Mouse (Mus musculus): ENCODE data around the gene Midn. TPM values are rescaled to one million over a fixed set of nuclear protein-coding genes. Genes with fewer than 3 reads are reported as not detected.
A peak's percentile ranks its signal among the peaks of the same experiment; 100 is the strongest.

Gene Midn
- total and polyA plus RNA-seq, 3 experiments, result 8.1 to 26.7 TPM; not detected in 1

GRCm38 (mm10) chr10:80171252-80171651, 23.2 kb downstream of the Midn start:
- DNase-seq (ENCODE audit: low read depth, low spot score), result no peak
- peaks cover 4 to 17% of the 10 kb centered on the region in 2 experiments; a peak in 3 of 4 replicates for H3K4me1 ChIP-seq (ENCODE audit: control insufficient read depth in 1 of 2, insufficient read depth in 2 of 2, low read length in 2 of 2)
- no peaks in the 10 kb centered on the region for H3K9me3 ChIP-seq (replicated peaks; ENCODE audit: insufficient read depth, low read length)
- peaks cover 0 to 16% of the 10 kb centered on the region in 2 experiments; a peak in 2 of 4 replicates for H3K36me3 ChIP-seq (ENCODE audit: control insufficient read depth in 1 of 2, insufficient read depth in 2 of 2, low read length in 2 of 2)
- H3K79me2 ChIP-seq (ENCODE audit: control insufficient read depth, insufficient read depth, low read length, poor library complexity), result peaks cover 12% of the 10 kb centered on the region; the same call in 1 of the 2 replicates
- no peak overlapping the region for H3K4me3 ChIP-seq (ENCODE audit: control insufficient read depth in 1 of 2, insufficient read depth in 1 of 2, low read depth in 2 of 2, low read length in 2 of 2)
- TF ChIP-seq RCOR1 (IDR thresholded peaks at IDR 0.05; ENCODE audit: low read depth, low read length) (no peak), GABPA (IDR thresholded peaks at IDR 0.05; ENCODE audit: low read depth, low read length) (no peak), POLR2AphosphoS2 (IDR thresholded peaks at IDR 0.05; ENCODE audit: low read length) (no peak), MXI1 (IDR thresholded peaks at IDR 0.05; ENCODE audit: low read depth, low read length) (no peak), TBP (IDR thresholded peaks at IDR 0.05; ENCODE audit: low read depth, low read length) (no peak), ZMIZ1 (IDR thresholded peaks at IDR 0.05; ENCODE audit: low read depth, low read length) (no peak), MYB (IDR thresholded peaks at IDR 0.05; ENCODE audit: low read depth, low read length) (no peak), CHD2 (IDR thresholded peaks at IDR 0.05; ENCODE audit: low read length) (no peak), ZNF384 (IDR thresholded peaks at IDR 0.05; ENCODE audit: low read depth, low read length) (no peak), TCF12 (IDR thresholded peaks at IDR 0.05; ENCODE audit: low read depth, low read length) (no peak)
- no peaks in the 10 kb centered on the region for H3K27me3 ChIP-seq (ENCODE audit: control insufficient read depth in 1 of 2, insufficient read depth in 2 of 2, low read length in 2 of 2)
- H3K27ac ChIP-seq (ENCODE audit: control insufficient read depth, low read depth, low read length), result no peak overlapping the region
- no peak overlapping the region for H3K9ac ChIP-seq (ENCODE audit: control insufficient read depth, low read depth, low read length, poor library complexity, severe bottlenecking)

GRCm38 (mm10) chr10:80171760-80172526, 23.9 kb downstream of the Midn start:
- TF ChIP-seq NRF1 (IDR thresholded peaks at IDR 0.05; ENCODE audit: insufficient read depth, low read depth, low read length, poor library complexity, severe bottlenecking), result no peak
- TF ChIP-seq NELFE (IDR thresholded peaks at IDR 0.05; ENCODE audit: low read depth, low read length), result no peak
- no peak for TF ChIP-seq MAZ (IDR thresholded peaks at IDR 0.05; ENCODE audit: low read depth, low read length)
- peaks cover 0 to 12% of the 10 kb centered on the region in 2 experiments; a peak in 2 of 4 replicates for H3K36me3 ChIP-seq (ENCODE audit: control insufficient read depth in 1 of 2, insufficient read depth in 2 of 2, low read length in 2 of 2)
- peak overlapping the region; percentile 100 for H3K27ac ChIP-seq (ENCODE audit: control insufficient read depth, low read depth, low read length)
- DNase-seq (ENCODE audit: low read depth, low spot score), result peak; percentile 27
- peak overlapping the region; percentile 98 for H3K9ac ChIP-seq (ENCODE audit: control insufficient read depth, low read depth, low read length, poor library complexity, severe bottlenecking)
- peaks cover 12% of the 10 kb centered on the region; the same call in 1 of the 2 replicates for H3K79me2 ChIP-seq (ENCODE audit: control insufficient read depth, insufficient read depth, low read length, poor library complexity)
- H3K4me1 ChIP-seq (ENCODE audit: control insufficient read depth in 1 of 2, insufficient read depth in 2 of 2, low read length in 2 of 2), result peaks cover 0 to 11% of the 10 kb centered on the region in 2 experiments; a peak in 1 of 4 replicates
- no peaks in the 10 kb centered on the region for H3K27me3 ChIP-seq (ENCODE audit: control insufficient read depth in 1 of 2, insufficient read depth in 2 of 2, low read length in 2 of 2)
- peak overlapping the region; percentile 78 to 85 for H3K4me3 ChIP-seq (ENCODE audit: control insufficient read depth in 1 of 2, insufficient read depth in 1 of 2, low read depth in 2 of 2, low read length in 2 of 2)
- H3K9me3 ChIP-seq (replicated peaks; ENCODE audit: insufficient read depth, low read length), result no peaks in the 10 kb centered on the region

Measured in MEL (cell line).